Mouse (Mus musculus) kidney, postnatal 14 days (tissue): ENCODE data around the gene Tapbpl.

Experiments used
- DNase-seq: peaks from one replicate; pipeline ENCODE4 v3.0.0; 2022; ENCODE audit warnings: mixed read lengths

Tapbpl gene

GRCm38 (mm10) chr6:125238396-125238795, 6.7 kb upstream of the Tapbpl start:
- DNase-seq, result peak; percentile 28

GRCm38 (mm10) chr6:125237421-125237820, 5.8 kb upstream of the Tapbpl start:
- no peak for DNase-seq

GRCm38 (mm10) chr6:125236782-125237181, 5.1 kb upstream of the Tapbpl start, which contains the start of gene Cd27:
Gene Cd27, minus strand, starts transcription at chr6:125237010.
- no peak for DNase-seq

GRCm38 (mm10) chr6:125236341-125236740, 4.7 kb upstream of the Tapbpl start:
- DNase-seq, result no peak

- DNase-seq, result no peak
Measured at GRCm38 (mm10) chr6:125234520-125234828, 2.8 kb upstream of the Tapbpl start.

GRCm38 (mm10) chr6:125233816-125234519, 2.3 kb upstream of the Tapbpl start:
- peak; percentile 35 for DNase-seq

- no peak for DNase-seq
Measured at GRCm38 (mm10) chr6:125232516-125232915, 856 bp upstream of the Tapbpl start.

- DNase-seq, result no peak
Measured at GRCm38 (mm10) chr6:125232045-125232437, 381 bp upstream of the Tapbpl start.

GRCm38 (mm10) chr6:125230571-125230970, 1.1 kb downstream of the Tapbpl start:
- no peak for DNase-seq

- no peak for DNase-seq
Measured at GRCm38 (mm10) chr6:125225518-125226115, 6.0 kb downstream of the Tapbpl start.

GRCm38 (mm10) chr6:125222577-125222976, 9.1 kb downstream of the Tapbpl start:
- DNase-seq, result no peak

GRCm38 (mm10) chr6:125222146-125222545, 9.5 kb downstream of the Tapbpl start:
- DNase-seq, result peak; percentile 43

- DNase-seq, result no peak
Measured at GRCm38 (mm10) chr6:125221115-125221745, 10.4 kb downstream of the Tapbpl start.

GRCm38 (mm10) chr6:125218963-125219362, 12.7 kb downstream of the Tapbpl start:
- DNase-seq, result peak; percentile 70

GRCm38 (mm10) chr6:125217899-125218298, 13.8 kb downstream of the Tapbpl start:
- no peak for DNase-seq

- no peak for DNase-seq
Measured at GRCm38 (mm10) chr6:125216898-125217297, 14.8 kb downstream of the Tapbpl start.

- DNase-seq, result peak; percentile 98
Measured at GRCm38 (mm10) chr6:125215148-125215954, 16.3 kb downstream of the Tapbpl start, which contains the start of gene Vamp1. Gene Vamp1, plus strand, starts transcription at chr6:125215551.

- no peak for DNase-seq
Measured at GRCm38 (mm10) chr6:125213715-125214114, 17.9 kb downstream of the Tapbpl start.

- no peak for DNase-seq
Measured at GRCm38 (mm10) chr6:125213129-125213528, 18.5 kb downstream of the Tapbpl start.

- no peak for DNase-seq
Measured at GRCm38 (mm10) chr6:125212621-125213020, 19.0 kb downstream of the Tapbpl start.

- no peak for DNase-seq
Measured at GRCm38 (mm10) chr6:125210436-125210835, 21.2 kb downstream of the Tapbpl start.

GRCm38 (mm10) chr6:125197166-125197565, 34.5 kb downstream of the Tapbpl start:
- no peak for DNase-seq

GRCm38 (mm10) chr6:125196301-125196700, 35.4 kb downstream of the Tapbpl start:
- no peak for DNase-seq
